Mouse (Mus musculus) urinary bladder, postnatal 14 days (tissue): ENCODE measurements at regions not wholly inside any gene's neighbourhood (a gene's known extent, or its start where the extent isn't known, plus 50 kb on each side); places are given as distances from the start of the nearest gene placed in this dataset.

Source experiments
- DNase-seq: peaks from one replicate; pipeline ENCODE4 v3.0.0; 2021; ENCODE audit warnings: low spot score

- DNase-seq, result no peak
Measured at GRCm38 (mm10) chr3:52859848-52860247, 157.2 kb downstream of the Cog6 start.

GRCm38 (mm10) chr3:52859266-52859825, 157.7 kb downstream of the Cog6 start:
- no peak for DNase-seq

GRCm38 (mm10) chr3:52858259-52858658, 158.8 kb downstream of the Cog6 start:
- no peak for DNase-seq

GRCm38 (mm10) chr3:52857076-52857475, 160.0 kb downstream of the Cog6 start:
- DNase-seq, result no peak

- DNase-seq, result no peak
Measured at GRCm38 (mm10) chr3:52854560-52854959, 162.5 kb downstream of the Cog6 start.

- no peak for DNase-seq
Measured at GRCm38 (mm10) chr3:52853126-52853525, 163.9 kb downstream of the Cog6 start.

GRCm38 (mm10) chr3:52845166-52845565, 171.9 kb downstream of the Cog6 start:
- no peak for DNase-seq

GRCm38 (mm10) chr3:52843998-52844397, 173.0 kb downstream of the Cog6 start:
- DNase-seq, result peak; percentile 88

GRCm38 (mm10) chr3:52842866-52843425, 174.1 kb downstream of the Cog6 start:
- DNase-seq, result no peak

- no peak for DNase-seq
Measured at GRCm38 (mm10) chr3:52840160-52840953, 176.7 kb downstream of the Cog6 start.

- DNase-seq, result no peak
Measured at GRCm38 (mm10) chr3:52838020-52838419, 179.0 kb downstream of the Cog6 start.

- no peak for DNase-seq
Measured at GRCm38 (mm10) chr3:52837527-52837926, 179.5 kb downstream of the Cog6 start.

- no peak for DNase-seq
Measured at GRCm38 (mm10) chr3:52836780-52837179, 180.3 kb downstream of the Cog6 start.

- DNase-seq, result no peak
Measured at GRCm38 (mm10) chr3:52832421-52832820, 184.6 kb downstream of the Cog6 start.

- DNase-seq, result no peak
Measured at GRCm38 (mm10) chr3:52831986-52832385, 185.1 kb downstream of the Cog6 start.

GRCm38 (mm10) chr3:52830101-52830500, 186.9 kb downstream of the Cog6 start:
- DNase-seq, result no peak

GRCm38 (mm10) chr3:52829069-52829468, 188.0 kb downstream of the Cog6 start:
- no peak for DNase-seq

- no peak for DNase-seq
Measured at GRCm38 (mm10) chr3:52828473-52828872, 188.6 kb downstream of the Cog6 start.

GRCm38 (mm10) chr3:52822848-52823247, 194.2 kb downstream of the Cog6 start:
- DNase-seq, result no peak

- no peak for DNase-seq
Measured at GRCm38 (mm10) chr3:52821450-52821849, 195.6 kb downstream of the Cog6 start.

GRCm38 (mm10) chr3:52818401-52818800, 198.6 kb downstream of the Cog6 start:
- no peak for DNase-seq

- no peak for DNase-seq
Measured at GRCm38 (mm10) chr3:52817416-52817815, 199.6 kb downstream of the Cog6 start.

- no peak for DNase-seq
Measured at GRCm38 (mm10) chr3:52815497-52815896, 201.5 kb downstream of the Cog6 start.
